Comparison of ENCODE assay signal across 14 mouse cellular contexts in the genomic region with DNA sequence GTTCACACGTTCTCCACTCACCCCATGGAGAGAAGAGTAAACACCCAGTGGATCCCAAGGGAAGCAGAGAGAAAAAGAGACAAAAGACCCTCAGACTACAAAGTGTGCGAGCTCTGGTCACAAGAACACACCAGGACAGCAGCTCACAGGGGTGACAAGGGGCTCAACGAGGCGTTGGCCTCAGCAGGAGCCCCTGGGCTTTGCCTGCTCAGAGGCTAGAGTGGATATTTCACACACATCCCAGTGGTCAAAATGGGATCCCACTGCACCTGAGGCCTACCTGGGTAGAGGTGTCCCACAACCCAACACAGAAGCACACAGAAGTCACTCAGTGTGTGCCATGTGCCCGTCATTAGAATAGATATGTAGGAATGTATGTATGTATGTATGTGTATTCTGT.
A peak's percentile ranks its signal among the peaks of the same experiment; 100 is the strongest.
DNase-seq lines count a peak whose midpoint lies in the region; ATAC-seq and TF ChIP-seq lines count a peak whose summit lies in the region.
"Had no signal": no experiment of that assay in that cellular context is flagged by ENCODE, and none has a peak within 500 bp of the region (broad histone marks: within the 10 kb centered on the region; RNA-seq: fewer than 3 reads in every experiment).

No protein-coding gene starts in this region.

- H3K36me3 ChIP-seq in forebrain, embryonic 12.5 days (replicated peaks) = peaks cover 23% of the 10 kb centered on the region; the same call in 1 of the 2 replicates
- peaks cover 6% of the 10 kb centered on the region; the same call in 1 of the 2 replicates for H3K36me3 ChIP-seq in forebrain, embryonic 14.5 days (ENCODE audit: control insufficient read depth, insufficient read depth, low read length)
- peaks cover 4% of the 10 kb centered on the region; the same call in 1 of the 2 replicates for H3K36me3 ChIP-seq in heart, embryonic 16.5 days (ENCODE audit: control insufficient read depth, insufficient read depth)
- H3K36me3 ChIP-seq in lung, postnatal 0 days (ENCODE audit: insufficient read depth, low read length) = no peaks in the 10 kb centered on the region
- peaks cover 53% of the 10 kb centered on the region for H3K36me3 ChIP-seq in limb, embryonic 13.5 days

- H3K4me3 ChIP-seq in forebrain, embryonic 12.5 days (replicated peaks) = no peak overlapping the region
- no peak overlapping the region for H3K4me3 ChIP-seq in forebrain, embryonic 14.5 days (ENCODE audit: low read depth, low read length)
- H3K4me3 ChIP-seq in heart, embryonic 16.5 days (ENCODE audit: low read length) = no peak overlapping the region
- no peak overlapping the region for H3K4me3 ChIP-seq in lung, postnatal 0 days (ENCODE audit: low read depth, low read length)
- H3K4me3 ChIP-seq in limb, embryonic 13.5 days = no peak overlapping the region

- TF ChIP-seq CTCF in lung, postnatal 0 days (IDR thresholded peaks at IDR 0.05) = no peak

- H3K27me3 ChIP-seq in forebrain, embryonic 12.5 days = no peaks in the 10 kb centered on the region
- no peaks in the 10 kb centered on the region for H3K27me3 ChIP-seq in forebrain, embryonic 14.5 days (replicated peaks; ENCODE audit: control insufficient read depth, insufficient read depth, low read length)
- H3K27me3 ChIP-seq in heart, embryonic 16.5 days (ENCODE audit: control insufficient read depth, insufficient read depth, low read length) = no peaks in the 10 kb centered on the region
- H3K27me3 ChIP-seq in lung, postnatal 0 days (replicated peaks; ENCODE audit: insufficient read depth, low read length) = no peaks in the 10 kb centered on the region
- H3K27me3 ChIP-seq in limb, embryonic 13.5 days = no peaks in the 10 kb centered on the region

- H3K9ac ChIP-seq in forebrain, embryonic 12.5 days = no peak overlapping the region
- no peak overlapping the region for H3K9ac ChIP-seq in forebrain, embryonic 14.5 days (ENCODE audit: low read length)
- no peak overlapping the region for H3K9ac ChIP-seq in heart, embryonic 16.5 days (ENCODE audit: low read length)
- no peak overlapping the region for H3K9ac ChIP-seq in lung, postnatal 0 days (replicated peaks; ENCODE audit: low read depth)
- no peak overlapping the region for H3K9ac ChIP-seq in limb, embryonic 13.5 days

- TF ChIP-seq EP300 in lung, postnatal 0 days (IDR thresholded peaks at IDR 0.05) = no peak

- H3K4me2 ChIP-seq in forebrain, embryonic 12.5 days = no peak overlapping the region
- no peak overlapping the region for H3K4me2 ChIP-seq in forebrain, embryonic 14.5 days (ENCODE audit: low read length)
- no peak overlapping the region for H3K4me2 ChIP-seq in heart, embryonic 16.5 days (ENCODE audit: low read depth, low read length)
- H3K4me2 ChIP-seq in lung, postnatal 0 days (replicated peaks; ENCODE audit: low read depth, low read length) = no peak overlapping the region
- no peak overlapping the region for H3K4me2 ChIP-seq in limb, embryonic 13.5 days (replicated peaks)

- WGBS in forebrain, embryonic 12.5 days = 83% methylated on average over 5 of the region's 5 CpGs
- WGBS in forebrain, embryonic 14.5 days = 74% methylated on average over 5 of the region's 5 CpGs
- WGBS in heart, embryonic 16.5 days = 76% methylated on average over 5 of the region's 5 CpGs
- WGBS in lung, postnatal 0 days = 67% methylated on average over 5 of the region's 5 CpGs
- WGBS in limb, embryonic 13.5 days = 77% methylated on average over 5 of the region's 5 CpGs

- ATAC-seq in forebrain, embryonic 12.5 days (ENCODE audit: low FRiP score) = no peak
- ATAC-seq in forebrain, embryonic 14.5 days = no peak
- no peak for ATAC-seq in heart, embryonic 16.5 days (replicated peaks; ENCODE audit: extremely low read depth, insufficient read depth, low FRiP score)
- ATAC-seq in lung, postnatal 0 days = no peak
- no peak for ATAC-seq in limb, embryonic 13.5 days (ENCODE audit: low FRiP score, low read depth)

- DNase-seq in forebrain, embryonic 14.5 days (ENCODE audit: low spot score) = no peak
- no peak for DNase-seq in heart, adult 8-10 months (ENCODE audit: low spot score)
- DNase-seq in lung, postnatal 0 days (ENCODE audit: low spot score) = no peak
- DNase-seq in lung, postnatal 36 days = no peak
- DNase-seq in frontal cortex, postnatal 36 days (ENCODE audit: low spot score in 2 of 2) = no peak
- DNase-seq: cerebellum, adult 18-20 months; gastrocnemius, postnatal 25 days; kidney, postnatal 10 days; left cerebral cortex, postnatal 4 days; lung, adult 18-20 months; thymus, adult 2 months had no signal

- H3K9me3 ChIP-seq in forebrain, embryonic 12.5 days = no peaks in the 10 kb centered on the region
- H3K9me3 ChIP-seq in forebrain, embryonic 14.5 days (replicated peaks; ENCODE audit: control insufficient read depth, low read length) = no peaks in the 10 kb centered on the region
- H3K9me3 ChIP-seq in heart, embryonic 16.5 days (replicated peaks; ENCODE audit: control insufficient read depth, low read length) = no peaks in the 10 kb centered on the region
- H3K9me3 ChIP-seq in lung, postnatal 0 days (ENCODE audit: low read length) = no peaks in the 10 kb centered on the region
- H3K9me3 ChIP-seq in limb, embryonic 13.5 days = no peaks in the 10 kb centered on the region

- H3K4me1 ChIP-seq in forebrain, embryonic 12.5 days = peaks cover 88% of the 10 kb centered on the region
- peaks cover 46% of the 10 kb centered on the region for H3K4me1 ChIP-seq in forebrain, embryonic 14.5 days (ENCODE audit: control insufficient read depth, insufficient read depth, low read length)
- H3K4me1 ChIP-seq in heart, embryonic 16.5 days (ENCODE audit: control insufficient read depth, insufficient read depth, low read length) = peaks cover 72% of the 10 kb centered on the region
- peaks cover 54% of the 10 kb centered on the region for H3K4me1 ChIP-seq in lung, postnatal 0 days (ENCODE audit: insufficient read depth, low read depth, low read length)
- H3K4me1 ChIP-seq in limb, embryonic 13.5 days = peaks cover 93% of the 10 kb centered on the region

- peak overlapping the region; percentile 98 for H3K27ac ChIP-seq in forebrain, embryonic 12.5 days
- H3K27ac ChIP-seq in forebrain, embryonic 14.5 days (ENCODE audit: low read depth, low read length) = no peak overlapping the region
- 0 out of 2 replicates have a peak overlapping the region, but pooled peaks have one; percentile 7 for H3K27ac ChIP-seq in heart, embryonic 16.5 days (ENCODE audit: low read length)
- peak overlapping the region; percentile 17; the same call in 1 of the 2 replicates for H3K27ac ChIP-seq in lung, postnatal 0 days (ENCODE audit: low read length)
- H3K27ac ChIP-seq in limb, embryonic 13.5 days = peak overlapping the region; percentile 97
